Mouse (Mus musculus) left cerebral cortex, adult 6 months (tissue): ENCODE measurements around the gene Gm6020. TPM values are rescaled to one million over a fixed set of nuclear protein-coding genes. Genes with fewer than 3 reads are reported as not detected.

Experiments
- long read RNA-seq, 2 experiments: library from polyadenylated mRNA; unstranded; transcript quantifications; one replicate each; pipeline ENCODE4 v2.0.0; 2019 to 2020
- polyA plus RNA-seq: library from polyadenylated mRNA; unstranded; fragments of <200 nt; fragmentation: Nextera tagmentation; gene quantifications from 2 replicates; pipeline ENCODE4 v1.2.3, GENCODE M21; 2021

Gene Gm6020
- not detected in 2 replicates for polyA plus RNA-seq
- long read RNA-seq, experiment 1, result 0 reads
- long read RNA-seq, experiment 2, result 0 reads

GRCm38 (mm10) chr19:61183590-61183989 is at the start of gene Gm6020:
Gm6020 (plus strand) TSS chr19:61183890.

GRCm38 (mm10) chr19:61140342-61141206 is 43.1 kb upstream of the Gm6020 start, which contains the start of gene Zfp950:
Zfp950 (minus strand) TSS chr19:61140840.

GRCm38 (mm10) chr19:61175756-61176324 is 7.8 kb upstream of the Gm6020 start, which contains the start of gene Gm7102:
Gm7102 (minus strand) TSS chr19:61176309.

GRCm38 (mm10) chr19:61227941-61228701 is 44.4 kb downstream of the Gm6020 start, which contains the start of gene Csf2ra:
Csf2ra (minus strand) TSS chr19:61228429.

Other genes starting within 250 kb of the Gm6020 start
- gene Zfp950, start 43.0 kb upstream of the Gm6020 start, polyA plus RNA-seq, result 18.7 and 24.0 TPM in 2 replicates
- gene Gm7102, start 7.6 kb upstream of the Gm6020 start, polyA plus RNA-seq, result not detected in 2 replicates
- 10.2 and 12.4 TPM in 2 replicates for gene Csf2ra, start 44.5 kb downstream of the Gm6020 start, polyA plus RNA-seq
- gene Gm21060, start 113.2 kb downstream of the Gm6020 start, polyA plus RNA-seq, result not detected in 2 replicates